Mouse (Mus musculus): ENCODE results near the gene Blcap. TPM values are rescaled to one million over a fixed set of nuclear protein-coding genes. Genes with fewer than 3 reads are reported as not detected.

Blcap gene
- polyA plus RNA-seq, 1 experiment from 2014 or later = 161 TPM

DNA sequence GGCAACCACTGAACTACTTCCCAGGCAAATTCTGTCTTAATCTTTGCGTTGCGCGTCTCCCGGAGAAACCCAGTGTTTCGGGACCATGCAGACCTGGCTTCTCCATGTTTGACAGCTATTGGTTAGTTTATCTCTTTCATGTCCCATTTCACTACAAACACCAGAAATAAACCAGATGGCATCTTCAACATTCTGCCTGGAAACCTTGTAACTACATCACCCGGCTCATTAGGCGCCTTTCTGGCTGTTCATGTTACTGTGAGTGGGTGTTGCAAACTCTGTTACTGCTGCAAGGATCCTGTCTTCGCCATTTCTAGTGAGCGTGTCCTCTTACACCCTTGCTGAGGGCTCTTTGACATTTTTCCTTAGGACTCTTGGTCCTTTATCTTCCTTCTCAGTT lies 58.2 kb downstream of the Blcap start:
- peak overlapping the region; percentile 48; the same call in 1 of the 2 replicates for H3K27ac ChIP-seq
- H3K9me3 ChIP-seq (replicated peaks) = no peaks in the 10 kb centered on the region
- H3K9ac ChIP-seq = no peak overlapping the region
- no peak overlapping the region for H3K4me2 ChIP-seq
- WGBS = 91% methylated on average over 9 of the region's 9 CpGs
- no peaks in the 10 kb centered on the region for H3K36me3 ChIP-seq (ENCODE audit: poor library complexity, severe bottlenecking)
- no peaks in the 10 kb centered on the region for H3K27me3 ChIP-seq
- H3K4me3 ChIP-seq = no peak overlapping the region
- H3K4me1 ChIP-seq = peaks cover 55% of the 10 kb centered on the region
- no peak for ATAC-seq

DNA sequence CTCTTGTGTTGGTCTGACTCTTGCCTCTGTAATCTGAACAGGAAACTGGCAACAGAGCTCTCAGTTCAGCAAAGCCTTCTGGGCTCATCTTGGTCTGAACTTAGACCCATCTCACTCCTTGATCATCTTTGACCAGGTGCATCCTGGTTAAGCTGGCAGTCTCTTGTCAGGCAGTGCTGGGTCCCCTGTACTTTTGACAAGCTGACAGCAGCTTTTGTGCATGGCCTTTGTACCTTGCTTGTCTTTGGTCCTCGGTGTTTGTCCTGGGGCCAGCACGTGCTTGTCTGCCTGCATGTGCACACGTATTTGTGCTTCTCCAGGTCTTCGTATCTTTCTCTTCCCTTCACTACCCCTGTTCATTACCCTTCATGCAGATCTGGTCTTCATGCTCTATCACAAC lies 61.0 kb downstream of the Blcap start:
- no peak overlapping the region for H3K9ac ChIP-seq
- no peaks in the 10 kb centered on the region; the same call in 1 of the 2 replicates for H3K36me3 ChIP-seq (ENCODE audit: poor library complexity, severe bottlenecking)
- ATAC-seq = no peak
- no peak overlapping the region for H3K4me3 ChIP-seq
- WGBS = 72% methylated on average over 4 of the region's 4 CpGs
- H3K9me3 ChIP-seq (replicated peaks) = no peaks in the 10 kb centered on the region
- no peaks in the 10 kb centered on the region for H3K27me3 ChIP-seq
- peaks cover 54% of the 10 kb centered on the region for H3K4me1 ChIP-seq
- H3K27ac ChIP-seq = no peak overlapping the region
- H3K4me2 ChIP-seq = no peak overlapping the region

DNA sequence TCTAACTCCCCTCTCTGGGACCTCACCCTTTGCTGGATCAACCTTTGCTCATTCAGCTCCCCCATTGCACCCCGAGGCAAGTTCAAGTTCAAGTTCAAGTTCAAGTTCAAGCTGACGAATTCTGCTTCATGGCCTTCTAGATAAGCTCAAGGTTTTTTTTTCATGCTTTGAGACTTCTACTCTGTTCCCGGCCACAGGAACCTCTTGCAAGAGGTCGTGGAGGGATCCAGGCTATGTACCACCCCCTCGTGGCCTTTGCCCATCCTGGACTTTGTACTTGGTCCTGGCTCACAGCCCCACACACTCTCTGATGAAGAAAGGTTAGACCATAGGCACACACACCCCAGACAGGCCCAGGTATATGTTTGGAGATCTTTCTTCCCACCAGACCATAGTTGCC lies 61.9 kb downstream of the Blcap start:
- Histone ChIP-seq H3K36me3 (ENCODE audit: poor library complexity, severe bottlenecking) (no peaks in the 10 kb centered on the region; the same call in 1 of the 2 replicates), H3K27me3 (no peaks in the 10 kb centered on the region), H3K4me3 (no peak overlapping the region), H3K9me3 (replicated peaks) (no peaks in the 10 kb centered on the region), H3K4me2 (no peak overlapping the region), H3K9ac (no peak overlapping the region), H3K27ac (0 out of 2 replicates have a peak overlapping the region, but pooled peaks have one; percentile 14), H3K4me1 (peaks cover 46% of the 10 kb centered on the region)
- WGBS = 81% methylated on average over 5 of the region's 5 CpGs
- no peak for ATAC-seq

DNA sequence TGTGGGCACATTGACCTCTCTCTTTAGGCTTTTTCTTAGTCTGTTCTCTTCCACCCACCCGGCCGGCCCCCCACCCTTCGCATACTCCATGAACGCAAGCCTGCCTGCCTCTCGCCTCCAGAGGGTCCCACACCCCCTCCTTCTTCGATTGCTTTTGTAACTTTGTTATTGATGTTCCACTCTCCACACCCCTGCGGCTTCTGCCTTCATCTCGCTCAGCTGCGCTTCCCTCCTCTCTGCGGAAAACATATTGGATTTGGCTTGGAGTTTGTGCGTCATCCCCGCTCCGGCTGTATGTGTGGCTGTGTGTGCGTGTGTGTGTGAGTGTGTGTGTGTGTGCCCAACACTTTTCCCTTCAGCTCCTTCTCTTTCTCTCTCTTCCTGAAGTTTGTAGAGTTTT lies 64.3 kb downstream of the Blcap start:
- Histone ChIP-seq H3K4me1 (peaks cover 24% of the 10 kb centered on the region), H3K36me3 (ENCODE audit: poor library complexity, severe bottlenecking) (no peaks in the 10 kb centered on the region; the same call in 1 of the 2 replicates), H3K9ac (no peak overlapping the region), H3K27me3 (no peaks in the 10 kb centered on the region), H3K4me2 (no peak overlapping the region; the same call in 1 of the 2 replicates), H3K4me3 (no peak overlapping the region), H3K9me3 (replicated peaks) (no peaks in the 10 kb centered on the region), H3K27ac (peak overlapping the region; percentile 45; the same call in 1 of the 2 replicates)
- 38% methylated on average over 14 of the region's 14 CpGs for WGBS
- peak; percentile 48 for ATAC-seq

Small RNA genes lying within 50 kb of the gene (microRNA-seq; reads per million reads assigned to microRNA genes)
- 12.3 reads per million, percentile 26 among the genes with 10 or more reads in this experiment for gene Gm23134

Other genes with a start within 250 kb of the Blcap start
- gene Ghrh, start 223.8 kb downstream of the Blcap start, polyA plus RNA-seq (2015; fragmentation: Nextera tagmentation; extraction: Ambion mirVana) = 2.5 TPM in 2 replicates
- 89.9 and 95.2 TPM in 2 replicates for gene Manbal, start 203.7 kb downstream of the Blcap start, polyA plus RNA-seq (2015; fragmentation: Nextera tagmentation; extraction: Ambion mirVana)
- 28.9 and 35.1 TPM in 2 replicates for gene Src, start 152.8 kb downstream of the Blcap start, polyA plus RNA-seq (2015; fragmentation: Nextera tagmentation; extraction: Ambion mirVana)
- 6,508 and 7,407 TPM in 2 replicates for gene Nnat, start 11.2 kb downstream of the Blcap start, polyA plus RNA-seq (2015; fragmentation: Nextera tagmentation; extraction: Ambion mirVana)
- gene Ctnnbl1, start 166.1 kb upstream of the Blcap start, polyA plus RNA-seq (2015; fragmentation: Nextera tagmentation; extraction: Ambion mirVana) = 96.6 and 97.1 TPM in 2 replicates